Mouse (Mus musculus): ENCODE data around the gene Asb8.

Gene Asb8

DNA sequence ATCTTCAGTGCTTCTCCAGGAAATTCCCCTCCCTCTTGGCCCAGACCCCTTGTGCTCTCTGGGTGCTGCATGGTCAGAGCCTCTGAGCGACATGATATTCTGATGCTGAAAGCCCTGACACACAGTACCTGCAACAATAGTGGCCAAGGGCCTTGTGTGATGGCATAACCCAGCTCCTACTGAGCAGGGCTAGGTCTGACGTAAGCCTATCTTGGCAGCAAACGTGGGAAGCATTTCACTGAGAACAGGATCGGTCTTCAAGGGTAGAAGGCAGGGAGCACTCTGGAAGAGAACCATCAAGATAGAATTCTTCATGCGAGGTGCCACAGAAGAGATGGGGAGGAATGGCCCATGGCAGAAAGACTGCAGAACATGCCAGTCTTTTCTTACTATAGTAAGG lies at the start of gene Asb8:
Gene Asb8, minus strand, starts transcription at position 101 of the 400 bp plus-strand sequence.
- no peak for DNase-seq (ENCODE audit: low spot score)

DNA sequence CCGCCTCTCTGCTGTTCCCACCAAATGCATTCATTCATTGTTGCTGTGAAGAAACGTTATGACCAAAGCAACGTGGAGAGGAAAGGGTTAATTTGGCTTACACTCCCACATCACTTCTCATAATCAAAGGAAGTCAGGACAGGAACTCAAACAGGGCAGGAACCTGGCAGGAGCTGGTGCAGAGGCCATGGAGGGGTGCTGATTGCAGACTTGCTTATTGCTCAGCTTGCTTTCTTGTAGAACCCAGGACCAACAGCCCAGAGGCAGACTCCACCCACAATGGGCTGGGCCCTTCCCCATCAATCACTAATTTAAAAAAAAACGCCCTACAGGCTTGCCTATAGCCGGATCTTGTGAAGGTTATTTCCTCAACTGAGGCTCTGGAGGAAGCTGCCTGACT lies 48.7 kb upstream of the Asb8 start:
- DNase-seq (ENCODE audit: low spot score): no peak

DNA sequence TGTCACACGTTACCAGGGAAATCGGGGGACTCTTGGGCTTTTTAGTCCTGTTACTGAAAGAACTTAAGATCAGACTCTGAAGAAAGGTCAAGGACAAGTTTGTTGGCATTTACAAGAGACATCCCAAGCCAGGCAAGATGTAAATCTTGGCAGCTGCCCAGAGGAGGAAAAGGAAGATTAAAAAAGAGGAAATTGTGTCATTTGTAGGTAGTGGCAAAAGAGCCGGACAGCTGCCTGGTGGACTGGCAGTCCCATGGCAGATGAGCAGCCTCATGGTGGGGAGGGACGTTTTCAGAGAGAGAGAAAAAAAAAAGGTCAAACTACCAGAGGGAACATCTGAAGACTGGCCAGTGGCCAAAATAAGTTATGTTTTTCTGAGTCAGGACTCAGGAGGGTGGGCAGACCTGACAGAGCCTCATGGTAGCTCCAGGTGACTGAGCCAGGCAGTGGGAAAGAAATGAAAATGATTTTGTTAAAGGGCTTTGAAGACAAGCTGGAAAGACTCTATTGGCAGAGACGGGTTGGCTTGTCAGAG lies 48.0 kb upstream of the Asb8 start:
- no peak for DNase-seq (ENCODE audit: low spot score)

DNA sequence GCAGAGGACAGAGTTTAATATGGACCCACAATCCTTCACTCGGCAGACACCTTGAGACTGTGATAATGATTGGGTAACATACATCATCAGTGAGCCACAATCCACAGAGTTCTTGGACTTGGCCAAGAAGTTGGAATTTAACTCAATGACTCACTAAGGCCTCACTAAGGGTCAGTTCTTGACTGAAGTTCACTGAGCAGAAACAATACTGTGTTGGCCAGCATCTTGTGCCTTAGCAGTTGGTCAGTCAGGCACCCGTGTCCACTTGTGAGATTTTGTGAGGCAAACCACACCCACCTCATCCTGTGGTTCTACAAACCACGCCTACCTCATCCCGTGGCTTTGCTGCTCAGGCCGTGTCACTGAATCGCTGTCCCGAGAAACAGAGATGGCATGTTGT lies 44.3 kb upstream of the Asb8 start:
- no peak for DNase-seq (ENCODE audit: low spot score)

DNA sequence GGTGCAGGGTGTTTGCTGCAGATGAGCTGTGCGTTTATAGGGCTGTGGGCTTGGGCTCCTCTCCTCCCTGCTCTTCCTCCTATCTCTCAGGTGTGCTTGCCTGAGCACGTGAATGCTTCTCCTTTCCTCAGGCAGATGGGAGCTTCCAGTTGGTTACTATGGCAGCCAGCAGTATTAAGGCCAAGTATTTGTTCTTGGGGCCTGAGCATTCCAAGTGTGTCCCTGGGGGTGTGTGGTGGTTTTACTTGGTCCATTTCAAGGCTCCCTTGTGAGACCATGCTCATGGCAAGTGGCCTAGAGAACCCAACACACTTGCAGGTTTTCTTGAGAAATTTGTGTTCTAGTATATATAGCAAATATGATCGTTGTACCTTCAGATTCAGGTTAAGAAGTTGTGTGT lies 30.0 kb upstream of the Asb8 start, which contains the start of gene Olfr288:
Gene Olfr288, minus strand, starts transcription at position 101 of the 400 bp plus-strand sequence.
- DNase-seq (ENCODE audit: low spot score): no peak

DNA sequence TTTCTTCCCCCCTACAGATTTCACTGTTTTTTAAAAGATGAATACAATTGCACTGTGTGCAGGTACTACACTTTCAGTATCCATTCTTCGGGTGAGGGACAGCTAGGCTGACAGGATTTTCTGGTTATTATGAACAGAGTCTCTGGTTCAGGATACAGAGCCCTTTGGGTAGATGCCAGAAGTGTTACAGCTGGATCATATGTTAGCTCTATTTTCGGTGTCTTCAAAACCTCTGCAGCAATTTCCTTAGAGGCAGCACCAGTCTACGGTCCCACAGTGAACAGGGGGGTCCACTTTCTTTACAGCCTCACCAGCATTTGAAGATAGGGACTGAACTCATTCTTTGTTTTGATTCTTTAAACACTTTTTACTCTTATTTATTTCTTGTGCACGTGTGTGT lies 19.0 kb upstream of the Asb8 start:
- DNase-seq (ENCODE audit: low spot score): no peak

DNA sequence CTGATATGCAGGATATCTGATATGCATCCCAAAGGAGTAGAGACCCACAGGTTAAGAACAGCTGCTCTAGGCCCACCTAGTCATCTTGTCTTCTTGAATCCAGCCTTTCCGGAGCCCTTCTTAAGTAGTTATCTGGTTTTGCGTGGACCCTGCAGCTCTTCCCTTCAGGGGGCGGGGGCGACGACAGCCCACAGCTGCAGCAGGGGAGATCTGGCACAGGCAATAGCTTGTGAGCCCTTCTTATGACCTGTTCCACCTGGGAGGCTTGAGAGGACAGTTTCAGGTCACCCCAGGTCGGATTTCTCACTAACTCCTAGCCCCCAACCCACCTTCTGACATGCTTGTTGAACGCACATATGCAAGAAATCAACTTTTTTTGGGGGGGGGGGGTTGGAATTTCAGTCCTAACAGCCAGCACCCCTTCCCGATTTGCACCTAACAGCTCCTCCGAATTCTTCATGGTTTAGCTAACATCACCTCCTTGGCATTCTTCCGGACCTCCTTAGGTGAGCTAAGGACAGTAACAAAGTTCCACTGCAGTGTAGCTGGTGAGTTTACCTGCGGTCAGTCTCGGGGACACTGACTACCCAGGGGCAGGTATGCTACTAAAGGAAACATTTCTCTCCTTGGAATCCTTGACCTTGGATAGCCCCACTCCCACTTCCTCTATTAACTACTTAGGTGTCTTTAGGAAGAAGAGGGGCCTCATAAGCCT lies 16.6 kb upstream of the Asb8 start:
- no peak for DNase-seq (ENCODE audit: low spot score)

DNA sequence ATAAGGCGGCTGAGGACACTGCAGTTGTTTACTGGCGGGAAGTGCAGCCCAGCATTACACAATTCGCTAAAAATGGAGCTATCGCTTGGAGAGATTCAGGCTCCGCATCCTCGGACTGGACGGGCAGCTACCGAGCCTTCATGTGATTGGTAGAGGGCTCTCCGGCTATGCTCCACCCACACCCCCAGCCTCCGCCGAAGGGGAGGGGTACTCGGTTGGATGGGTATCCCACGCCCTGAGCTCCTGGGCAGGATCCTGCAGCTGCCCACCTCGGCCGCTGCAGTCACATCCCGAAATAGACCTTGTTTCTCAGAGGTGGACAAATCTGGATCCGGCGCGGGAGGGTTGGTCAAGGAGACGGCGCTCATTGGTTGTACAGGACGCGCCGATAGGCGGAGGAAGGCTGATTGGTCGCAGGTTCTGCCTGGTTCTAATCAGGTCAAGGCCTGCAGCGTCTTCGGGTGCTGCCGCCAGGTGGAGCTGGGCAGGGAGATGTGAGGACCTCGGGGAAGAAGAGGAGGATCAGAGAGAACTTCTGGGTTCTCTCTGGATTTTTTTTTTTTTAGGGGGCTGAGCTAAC lies 15.8 kb upstream of the Asb8 start:
- peak; percentile 61 for DNase-seq (ENCODE audit: low spot score)

DNA sequence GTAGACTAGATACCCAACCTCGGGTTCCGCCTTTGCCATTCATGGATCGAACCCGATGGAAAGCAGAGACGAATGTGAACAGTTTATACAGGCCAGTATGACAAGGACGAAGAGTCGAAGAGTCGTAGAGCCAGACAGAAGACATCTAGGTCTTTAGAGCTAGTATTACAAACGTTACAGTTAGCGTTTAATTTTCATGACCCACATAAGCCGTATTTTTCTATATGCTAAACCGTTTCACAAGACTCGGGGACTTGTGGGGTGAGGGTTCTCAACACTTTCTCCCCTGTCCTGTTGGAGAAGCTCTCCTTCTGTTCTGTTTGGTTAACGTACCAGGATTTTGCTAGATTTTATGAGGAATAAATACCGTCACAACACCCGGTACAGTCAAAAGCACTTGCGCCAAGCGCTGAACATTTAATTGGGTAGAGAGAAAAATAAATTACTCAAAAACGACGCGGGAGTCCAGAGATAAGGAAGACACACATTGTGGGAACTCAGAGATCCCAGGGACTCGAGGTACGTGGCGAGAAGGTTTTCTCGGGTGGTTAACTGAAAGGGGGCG lies 15.2 kb upstream of the Asb8 start:
- no peak for DNase-seq (ENCODE audit: low spot score)

DNA sequence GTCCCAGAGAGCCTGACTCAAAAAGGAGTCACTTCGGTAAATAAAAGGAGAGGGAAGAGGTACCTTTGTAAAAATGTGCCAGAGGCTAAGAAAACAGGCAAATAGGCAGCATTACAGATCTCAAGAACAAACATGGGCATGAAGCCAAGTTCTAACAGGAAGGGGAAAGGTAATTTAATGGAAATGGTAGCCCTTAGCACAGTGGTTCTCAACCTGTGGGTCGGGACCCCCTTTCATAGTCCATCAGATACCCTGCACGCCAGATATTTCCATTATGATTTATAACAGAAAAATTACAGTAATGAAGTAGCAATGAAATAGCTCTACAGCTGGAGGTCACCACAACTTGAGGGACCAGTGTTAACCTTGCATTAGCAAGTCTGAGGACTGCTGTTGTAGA lies 11.9 kb upstream of the Asb8 start:
- no peak for DNase-seq (ENCODE audit: low spot score)

DNA sequence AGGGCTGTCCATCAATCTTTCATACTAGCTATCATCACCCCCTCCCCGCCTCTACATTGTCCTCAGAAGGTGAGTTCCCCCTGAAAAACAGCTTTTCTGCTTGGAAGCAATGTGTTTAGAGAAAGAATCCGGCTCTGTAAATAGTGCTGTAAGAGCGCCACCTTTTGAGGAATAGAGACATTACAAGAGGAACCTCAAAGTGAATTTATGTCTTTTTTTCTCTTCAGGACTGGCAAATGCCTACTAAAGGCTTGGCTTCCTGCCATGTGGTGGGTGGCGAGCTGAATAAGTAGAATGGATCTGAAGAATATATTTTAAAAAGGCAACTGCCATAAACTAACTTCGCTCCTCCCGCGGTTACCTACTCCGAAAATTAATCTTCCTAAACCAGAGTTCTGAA lies 8.4 kb upstream of the Asb8 start:
- peak; percentile 17 for DNase-seq (ENCODE audit: low spot score)

DNA sequence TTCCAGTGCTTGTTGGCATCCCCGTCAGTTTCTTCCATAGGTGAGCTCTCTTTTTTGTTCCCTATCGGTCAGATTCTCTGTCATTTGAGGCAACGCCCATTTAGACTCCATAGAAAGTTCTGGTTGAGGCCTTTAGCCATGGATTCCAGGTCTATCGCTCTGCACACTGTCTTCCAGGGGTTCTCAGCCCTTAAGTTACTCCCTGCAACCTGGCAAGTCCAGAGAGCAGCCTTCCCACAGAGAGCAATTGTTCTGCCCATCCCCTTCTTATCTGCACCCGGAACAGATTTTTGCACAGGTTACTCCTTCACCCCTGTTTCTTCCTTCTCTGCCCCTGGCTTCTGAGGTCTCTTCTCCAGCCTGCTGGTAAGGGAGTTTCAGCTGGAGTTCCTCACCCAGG lies 6.7 kb upstream of the Asb8 start:
- DNase-seq (ENCODE audit: low spot score): no peak

DNA sequence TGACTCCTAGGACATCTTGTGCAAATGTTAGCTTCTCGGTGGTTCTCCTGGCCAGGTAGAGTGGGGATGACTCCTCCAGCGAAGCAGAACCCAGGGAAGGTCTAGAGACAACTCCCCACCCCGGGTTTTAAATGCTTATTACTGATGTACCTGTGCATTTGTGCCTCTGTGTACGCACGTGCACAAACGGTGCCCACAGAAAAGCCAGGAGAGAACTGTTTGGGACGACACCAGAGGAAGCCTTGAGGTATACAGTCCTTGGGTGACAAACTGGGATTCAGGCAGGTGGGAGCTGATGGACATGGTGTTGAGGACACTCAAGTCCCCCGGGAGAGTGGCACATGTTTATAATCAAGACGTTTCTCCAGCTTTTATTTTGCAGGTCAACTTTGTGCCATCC lies 5.5 kb upstream of the Asb8 start:
- no peak for DNase-seq (ENCODE audit: low spot score)

DNA sequence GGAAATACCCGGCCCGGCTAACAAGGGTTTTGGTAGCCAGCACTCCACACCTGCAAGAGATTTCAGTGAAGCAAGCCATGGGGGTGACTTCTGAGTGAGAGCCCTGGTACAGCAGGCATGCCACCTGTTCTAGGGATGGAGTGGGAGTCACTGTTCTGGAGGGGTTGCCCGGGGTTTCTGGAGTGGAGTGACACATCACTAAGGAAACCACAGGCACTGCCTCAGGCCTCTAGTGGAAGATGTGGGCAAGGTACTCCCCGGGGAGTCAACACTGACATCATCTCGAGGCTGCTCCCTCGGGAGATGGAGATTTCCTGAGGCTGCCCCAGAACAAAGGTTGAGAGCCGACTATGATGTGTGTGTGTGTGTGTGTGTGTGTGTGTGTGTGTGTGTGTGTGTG lies 4.9 kb upstream of the Asb8 start:
- no peak for DNase-seq (ENCODE audit: low spot score)

DNA sequence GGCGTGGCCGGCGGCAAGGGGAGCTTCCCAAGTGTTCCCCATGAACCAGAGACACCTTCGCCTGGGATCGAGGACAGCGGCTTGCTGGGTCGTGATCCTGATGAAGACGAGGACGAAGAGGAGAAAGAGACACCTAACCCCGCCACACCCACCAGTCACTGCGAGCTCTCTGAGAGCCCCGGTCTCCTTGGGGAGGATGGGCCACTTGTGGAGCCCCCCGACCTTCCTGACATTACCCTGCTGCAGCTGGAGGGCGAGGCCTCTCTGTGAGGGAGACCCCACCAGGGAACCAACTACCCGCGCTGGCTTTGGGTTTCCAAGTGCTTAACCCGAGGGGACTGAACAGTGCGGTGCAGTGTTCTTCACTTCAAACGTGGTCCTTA lies 3.2 kb upstream of the Asb8 start:
- DNase-seq (ENCODE audit: low spot score): no peak

DNA sequence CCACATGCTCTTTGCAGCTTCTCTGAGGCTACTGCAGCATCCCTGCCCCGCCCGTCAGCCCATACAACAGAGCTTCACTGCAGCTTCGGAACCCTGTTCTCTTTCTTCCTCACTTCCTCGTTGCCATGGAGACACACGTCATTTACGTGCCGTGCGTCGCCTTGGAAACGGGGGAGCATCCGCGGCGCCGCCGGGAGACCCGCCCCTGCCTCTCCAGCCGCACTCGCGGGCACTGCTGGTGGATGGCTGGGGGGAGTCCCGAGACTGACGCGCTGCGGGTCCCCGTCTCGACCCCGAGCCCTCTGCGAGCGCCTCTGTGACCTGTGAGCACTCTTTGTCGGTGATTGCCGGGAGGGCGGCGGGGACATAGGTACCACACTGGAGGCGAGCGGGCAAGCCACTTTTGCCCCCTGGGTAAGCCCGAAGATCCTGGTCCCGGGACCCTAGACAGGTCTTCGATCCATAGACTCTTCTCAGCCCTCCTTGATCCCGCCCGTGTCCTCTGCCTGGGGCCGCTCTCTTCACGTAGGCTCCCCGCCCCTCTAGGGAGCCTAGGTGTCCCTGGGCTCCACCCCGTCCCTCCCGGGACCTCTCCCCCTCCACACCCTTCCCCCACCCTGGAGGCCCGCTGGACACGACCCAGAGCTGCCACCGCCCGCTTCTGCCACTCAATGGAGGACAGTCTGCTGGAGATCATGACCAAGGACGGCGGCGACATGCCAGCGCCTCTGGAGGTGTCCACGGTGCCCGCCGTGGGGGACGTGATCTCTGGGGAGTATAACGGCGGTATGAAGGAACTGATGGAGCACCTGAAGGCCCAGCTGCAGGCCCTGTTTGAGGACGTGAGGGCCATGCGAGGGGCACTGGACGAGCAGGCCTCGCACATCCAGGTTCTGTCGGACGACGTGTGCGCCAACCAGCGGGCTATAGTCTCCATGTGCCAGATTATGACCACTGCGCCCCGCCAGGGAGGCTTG lies 2.5 kb upstream of the Asb8 start:
- peak; percentile 84 for DNase-seq (ENCODE audit: low spot score)

DNA sequence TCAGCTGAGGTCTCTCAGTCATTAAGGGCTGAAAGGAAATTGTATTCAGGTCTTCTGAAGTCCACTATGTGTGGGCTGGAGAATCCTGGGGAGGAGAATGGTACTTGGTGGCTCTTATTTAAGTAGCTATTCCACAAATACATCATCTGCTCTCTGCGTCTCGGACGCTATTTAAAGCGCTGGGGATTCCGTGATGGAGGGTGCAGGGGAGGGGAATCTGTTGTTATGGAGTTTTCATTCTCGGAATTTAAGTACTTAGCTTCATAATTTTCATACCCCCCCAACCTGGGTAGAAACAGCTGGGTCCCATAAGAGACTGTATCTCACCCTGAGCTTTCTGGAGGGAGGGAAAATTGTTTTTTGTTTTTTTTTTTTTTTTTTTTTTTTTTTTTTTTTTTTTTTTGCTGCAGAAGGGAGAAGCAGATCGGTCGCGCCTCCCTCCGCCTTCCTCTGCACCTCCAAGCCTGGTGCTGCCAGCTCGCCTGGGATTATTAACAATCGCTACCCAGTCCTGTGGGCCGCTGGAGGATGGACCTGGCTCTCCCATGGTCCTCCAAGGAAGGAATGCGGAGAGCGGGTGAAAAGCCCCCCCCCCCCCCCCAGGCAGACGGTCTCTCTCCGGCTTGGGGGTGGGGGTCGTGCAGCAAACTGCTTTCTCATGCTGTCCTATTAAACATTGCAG lies 1.7 kb upstream of the Asb8 start, which contains the start of gene Ccdc184:
Gene Ccdc184, plus strand, starts transcription at position 196 of the 682 bp plus-strand sequence.
- DNase-seq (ENCODE audit: low spot score): no peak

DNA sequence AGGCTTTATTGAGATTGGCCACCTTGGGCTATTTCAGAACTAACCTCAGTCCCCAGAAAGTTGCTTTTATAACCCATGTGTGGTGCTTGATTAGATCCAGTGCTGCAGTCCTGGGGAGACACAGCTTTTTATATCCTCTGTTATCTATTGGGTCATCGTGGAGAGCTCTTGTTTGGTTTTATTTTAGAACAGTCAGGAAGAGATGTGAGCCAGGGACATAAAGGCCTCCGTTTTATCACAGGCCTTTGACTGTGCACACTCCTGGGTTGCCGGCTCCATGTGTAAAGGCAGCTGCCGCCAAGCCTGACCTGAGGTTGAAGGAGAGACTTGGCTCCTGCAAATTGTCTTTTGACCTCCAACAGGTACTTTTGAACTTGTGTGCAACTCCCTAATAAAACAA lies 2.9 kb downstream of the Asb8 start:
- DNase-seq (ENCODE audit: low spot score): no peak

DNA sequence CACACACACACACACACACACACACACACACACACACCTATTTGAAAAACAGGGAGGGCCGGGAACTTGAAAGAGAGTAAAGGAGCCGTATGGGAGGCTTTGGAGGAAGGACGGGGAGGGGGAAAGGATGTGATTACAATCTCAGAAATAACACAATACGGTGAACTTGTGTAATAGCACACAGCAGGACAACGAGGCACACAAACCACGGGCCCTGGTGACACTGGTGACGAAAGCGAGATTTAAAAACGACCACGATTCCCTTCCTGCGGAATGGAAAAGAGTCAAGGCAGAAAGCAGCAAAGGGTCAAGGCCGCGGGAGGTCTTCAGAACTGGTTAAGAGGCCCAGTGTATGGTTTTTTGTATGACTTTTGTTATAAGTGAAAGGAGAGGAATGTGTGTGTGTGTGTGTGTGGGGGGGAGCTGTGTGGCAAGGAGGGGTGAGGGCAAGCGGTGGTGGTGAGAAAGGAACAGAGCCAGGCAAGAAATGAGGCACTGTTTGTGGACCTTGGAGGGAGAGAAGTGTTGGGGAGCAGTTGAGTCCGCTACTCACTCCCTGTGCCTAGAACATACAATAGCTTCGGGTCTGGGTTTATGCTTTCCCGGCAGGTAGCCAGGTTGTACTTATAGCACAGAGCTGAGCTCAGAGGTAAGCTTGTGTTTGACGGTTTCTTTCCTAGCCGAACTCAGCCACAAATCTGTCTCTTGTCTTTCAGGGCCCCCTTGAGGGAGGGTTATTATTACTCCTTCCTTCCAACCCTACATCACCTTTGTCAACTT lies 4.2 kb downstream of the Asb8 start:
- DNase-seq (ENCODE audit: low spot score): no peak

DNA sequence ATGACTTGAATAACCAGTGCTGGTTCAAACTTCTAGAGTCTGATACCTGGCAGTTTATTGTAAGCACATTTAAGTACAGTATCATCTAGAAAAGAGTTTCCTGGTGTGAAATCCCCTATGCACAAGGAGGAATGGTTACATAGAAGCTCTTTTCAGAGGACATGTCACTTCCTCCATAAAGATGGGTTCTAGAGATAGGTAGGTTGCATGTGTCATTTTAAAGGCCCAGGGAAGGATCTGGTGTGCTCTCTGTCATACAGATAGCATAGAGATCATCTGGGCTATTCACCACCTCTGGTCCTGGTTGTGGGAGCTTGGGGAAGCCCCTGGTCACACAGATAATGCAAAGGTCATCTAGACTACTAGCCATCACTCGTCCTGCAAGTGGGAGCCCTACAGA lies 8.2 kb downstream of the Asb8 start:
- DNase-seq (ENCODE audit: low spot score): no peak

DNA sequence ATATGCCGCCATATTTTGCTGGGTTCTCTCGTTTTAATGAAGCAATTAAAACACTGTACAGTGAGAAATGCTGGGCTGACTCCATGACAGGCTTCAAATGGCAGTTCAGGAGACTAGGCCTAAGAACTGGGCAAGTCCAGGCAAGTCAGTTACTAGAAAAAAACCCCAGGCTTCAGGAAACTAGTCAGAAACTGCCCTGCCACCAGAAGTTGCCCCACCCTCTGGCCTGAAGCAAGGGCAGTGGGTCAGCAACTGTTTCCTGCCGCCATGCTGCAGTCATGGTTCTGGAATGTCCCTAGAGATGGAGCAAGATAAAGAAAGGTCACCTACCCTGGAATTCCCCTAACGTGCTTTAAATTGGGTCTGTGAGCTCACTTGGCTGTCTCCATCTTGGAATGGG lies 9.5 kb downstream of the Asb8 start:
- DNase-seq (ENCODE audit: low spot score): no peak

Measured in T-cell, adult 2 months (primary cell).